Mouse (Mus musculus) gastrocnemius, postnatal 25 days (tissue): ENCODE measurements at regions not wholly inside any gene's neighbourhood (a gene's known extent, or its start where the extent isn't known, plus 50 kb on each side); places are given as distances from the start of the nearest gene placed in this dataset.

ENCODE experiments used
- DNase-seq: peaks from one replicate; pipeline ENCODE4 v3.0.0; 2022

DNA sequence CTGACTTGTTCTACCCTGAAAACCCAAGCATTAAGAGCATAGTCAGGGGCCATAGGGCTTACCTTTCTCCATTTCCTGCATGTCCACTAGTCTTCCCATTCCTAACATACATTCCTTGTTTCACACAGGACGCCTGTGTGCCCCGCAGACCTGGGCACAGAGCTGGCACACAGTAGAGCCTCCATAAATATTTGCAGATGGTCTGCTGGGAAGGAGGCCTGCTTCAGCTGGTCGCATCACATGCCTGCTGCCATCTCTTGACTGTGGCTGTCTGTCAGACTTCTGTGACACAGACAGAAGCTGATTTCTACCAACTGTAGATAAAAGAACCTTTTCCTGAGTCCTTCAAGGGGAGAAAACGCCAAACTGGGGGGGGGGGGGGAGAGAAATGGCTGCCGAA is 62.8 kb upstream of the Ctnnb1 start:
- no peak for DNase-seq

DNA sequence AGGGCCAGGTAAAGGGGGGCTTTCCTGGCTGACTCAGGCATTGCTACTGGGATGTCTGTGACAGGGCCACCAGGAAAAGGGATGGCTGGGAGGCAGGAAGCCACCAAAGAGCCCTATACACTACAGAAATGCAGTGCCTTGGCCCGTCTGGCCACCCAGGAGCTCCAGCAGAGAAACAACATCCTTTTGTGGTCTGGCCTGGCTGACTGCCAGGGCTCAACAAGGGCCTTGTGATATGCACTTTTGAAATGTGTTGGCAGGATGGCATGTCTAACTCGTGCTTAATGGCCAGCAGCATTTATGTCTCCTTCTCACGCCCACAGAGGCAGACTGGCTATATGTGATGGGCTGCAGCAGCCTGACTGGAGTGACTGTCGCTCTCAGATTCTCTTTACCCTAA is 62.3 kb upstream of the Ctnnb1 start:
- DNase-seq, result no peak

DNA sequence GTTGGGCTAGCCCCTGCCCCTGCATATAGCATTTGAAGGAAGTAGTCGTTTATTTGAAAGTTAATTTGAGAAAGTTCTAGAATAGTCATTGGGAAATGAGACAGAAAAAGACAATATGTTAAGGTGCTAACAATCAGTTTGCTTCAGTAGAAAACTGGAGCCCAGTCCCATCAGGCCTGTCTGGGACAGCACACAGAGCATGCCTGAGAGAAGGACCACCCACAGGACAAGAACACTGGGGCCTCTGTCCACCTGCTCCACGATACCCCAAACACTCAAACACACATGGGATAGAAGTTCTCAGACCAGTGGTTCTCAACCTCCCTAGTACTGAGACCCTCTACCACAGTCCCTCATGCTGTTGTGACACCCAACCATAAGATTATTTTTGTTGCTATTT is 61.2 kb upstream of the Ctnnb1 start:
- DNase-seq, result no peak

DNA sequence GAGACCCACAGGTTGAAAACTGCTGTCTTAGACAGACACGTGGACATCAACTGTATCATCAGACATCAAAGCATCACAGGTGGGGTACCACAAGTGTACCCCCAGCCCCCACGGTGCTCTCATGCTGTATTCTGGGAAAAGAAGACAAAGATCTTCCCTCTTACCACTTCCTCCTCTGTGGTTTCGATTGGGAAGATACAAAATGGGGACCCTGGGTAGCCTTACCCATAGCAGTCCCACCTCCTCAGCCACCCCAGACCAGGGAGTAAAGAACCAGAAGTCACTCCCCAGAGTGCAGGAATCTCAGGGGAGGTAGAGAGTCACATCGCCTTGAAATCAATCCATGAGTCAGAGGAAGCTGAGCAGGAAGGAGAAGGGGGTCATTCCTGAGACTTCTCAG is 60.7 kb upstream of the Ctnnb1 start:
- DNase-seq, result no peak

DNA sequence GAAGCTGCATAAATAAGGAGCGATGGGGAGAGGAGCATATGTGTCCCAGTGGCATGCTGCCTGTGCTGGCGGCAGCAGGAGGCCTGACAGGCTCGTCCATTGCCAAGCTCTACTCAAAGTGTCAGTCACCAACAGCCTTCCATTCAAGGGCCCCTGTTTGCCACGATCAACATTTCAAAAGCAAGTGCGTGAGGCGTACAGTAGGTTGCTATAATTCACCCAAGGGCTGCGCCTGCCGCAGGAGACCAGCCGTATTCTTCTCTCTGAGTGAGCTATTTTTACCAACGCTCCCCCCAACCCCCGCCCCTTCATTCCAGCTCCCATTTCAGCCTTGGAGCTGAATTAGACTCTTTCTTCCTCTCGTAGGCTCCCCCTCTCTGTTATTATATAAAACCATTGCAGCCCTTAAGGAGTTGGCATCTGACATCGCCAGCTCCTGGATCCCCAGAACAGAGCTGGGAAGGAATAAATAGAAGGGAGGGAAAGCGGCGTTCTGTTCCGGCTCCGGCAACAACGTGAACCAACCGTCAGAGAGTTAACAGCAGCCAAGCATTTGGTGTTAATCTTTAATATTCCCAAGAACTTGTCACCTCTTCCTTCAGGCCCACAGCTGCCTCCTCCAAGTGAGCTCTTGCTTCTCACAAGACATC is 59.5 kb upstream of the Ctnnb1 start:
- DNase-seq, result peak; percentile 12

DNA sequence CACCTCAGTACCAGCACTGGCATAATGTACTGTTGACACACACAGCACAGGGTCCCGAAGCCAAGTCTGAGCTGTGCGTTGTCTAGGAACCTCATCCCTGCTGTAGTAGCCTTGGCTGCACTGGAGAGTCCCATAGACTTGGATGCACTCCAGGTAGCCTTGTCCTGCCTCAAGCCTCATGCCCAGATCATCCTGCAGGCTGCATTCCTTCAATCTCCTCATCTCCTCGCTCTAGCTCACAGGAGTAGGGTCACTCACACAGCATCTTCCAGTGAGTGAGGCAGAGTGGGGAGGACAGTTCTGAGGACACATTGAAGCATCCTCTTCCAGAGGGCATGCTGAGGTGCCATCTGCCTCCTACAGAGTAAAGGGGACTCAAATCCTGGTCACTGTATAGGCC is 55.7 kb upstream of the Ctnnb1 start:
- DNase-seq, result no peak

DNA sequence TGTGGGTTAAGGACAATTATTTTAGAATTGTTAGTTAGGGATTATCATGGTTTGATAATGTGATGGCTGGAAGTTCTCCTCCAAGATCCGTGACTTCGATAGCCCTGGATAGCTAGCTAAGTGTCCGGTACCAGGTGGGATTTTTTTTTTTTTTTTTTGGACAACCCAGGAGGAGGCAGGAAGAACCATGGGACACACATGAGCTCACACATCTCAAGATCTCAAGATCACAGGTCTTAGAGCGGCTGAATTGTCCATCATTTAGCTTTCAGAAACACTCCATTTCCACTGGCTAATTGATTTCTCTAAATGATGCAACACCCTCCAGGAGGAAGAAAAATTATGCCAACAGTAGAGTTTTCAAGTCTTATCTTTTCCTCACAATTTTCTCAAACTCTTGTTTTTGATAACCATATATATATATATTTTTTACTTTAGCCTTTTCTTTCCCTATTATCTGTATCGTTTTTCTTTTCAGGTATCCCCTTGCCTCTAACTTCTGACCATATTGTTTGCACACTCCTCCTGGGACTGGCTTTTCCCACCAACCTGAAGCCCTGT is 54.5 kb upstream of the Ctnnb1 start:
- DNase-seq, result no peak

DNA sequence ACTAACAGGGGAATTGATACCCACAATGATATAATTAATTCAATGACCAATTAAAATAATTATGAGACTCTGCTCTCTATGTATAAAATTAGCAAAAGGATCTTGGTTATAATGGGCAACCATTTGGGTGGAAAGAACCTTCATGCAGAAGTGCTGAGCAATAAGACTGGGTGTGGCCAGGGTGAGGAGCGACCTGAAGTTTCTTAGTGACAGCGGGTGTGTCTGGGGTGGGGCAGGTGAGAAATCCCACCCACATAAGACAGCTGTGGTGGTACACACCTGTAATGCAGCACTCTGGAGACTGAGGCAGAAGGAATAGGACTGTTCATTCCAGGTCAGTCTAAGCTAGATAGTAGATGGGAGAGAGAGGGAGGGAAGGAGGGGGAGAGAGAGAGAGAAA is 51.9 kb upstream of the Ctnnb1 start:
- no peak for DNase-seq
